Mouse (Mus musculus) myocyte (in vitro differentiated cells): ENCODE results near the gene Alkbh5.
"Not testable (repeated sequence)": the region's sequence is repeated elsewhere in the genome, so short reads cannot be mapped to it uniquely, and the experiment has no call there.

Experiments used
- CEBPB ChIP-seq: IDR thresholded peaks from 2 replicates; pipeline ENCODE4 v1.6.1; 2011; ENCODE audit warnings: mild to moderate bottlenecking, moderate library complexity; ENCODE audit not compliant: poor library complexity, insufficient read depth, severe bottlenecking
- E2F4 ChIP-seq: IDR thresholded peaks from one replicate; pipeline ENCODE4 v1.6.1; 2011; ENCODE audit warnings: mild to moderate bottlenecking, control low read depth, moderate library complexity; ENCODE audit not compliant: insufficient read depth
- MAX ChIP-seq: IDR thresholded peaks from one replicate; pipeline ENCODE4 v1.6.1; 2011; ENCODE audit warnings: low read depth, mild to moderate bottlenecking, control low read depth
- MYOD1 ChIP-seq, 3 experiments: IDR thresholded peaks; one replicate each; pipeline ENCODE4 v1.6.1; 2011; ENCODE audit warnings: control low read depth in 2 of 3, low read depth in 2 of 3, mild to moderate bottlenecking in 2 of 3, moderate library complexity in 1 of 3; ENCODE audit not compliant: insufficient read length in 2 of 3, control insufficient read depth in 1 of 3
- POLR2A ChIP-seq: IDR thresholded peaks from one replicate; pipeline ENCODE4 v1.6.1; 2011; ENCODE audit warnings: low read depth, mild to moderate bottlenecking, control low read depth, moderate library complexity; ENCODE audit not compliant: insufficient read length
- POLR2AphosphoS2 ChIP-seq: IDR thresholded peaks from one replicate; pipeline ENCODE4 v1.6.1; 2011; ENCODE audit warnings: low read depth, control low read depth; ENCODE audit not compliant: insufficient read length
- TCF12 ChIP-seq: IDR thresholded peaks from one replicate; pipeline ENCODE4 v1.6.1; 2011; ENCODE audit warnings: mild to moderate bottlenecking, control low read depth; ENCODE audit not compliant: poor library complexity, insufficient read depth, severe bottlenecking
- TCF3 ChIP-seq: IDR thresholded peaks from one replicate; pipeline ENCODE4 v1.6.1; 2011; ENCODE audit warnings: low read depth, control low read depth; ENCODE audit not compliant: insufficient read length
- USF1 ChIP-seq: IDR thresholded peaks from one replicate; pipeline ENCODE4 v1.6.1; 2011; ENCODE audit warnings: low read depth, mild to moderate bottlenecking, control low read depth, moderate library complexity

GRCm38 (mm10) chr11:60543211-60543610, 7.0 kb downstream of the Alkbh5 start:
- TF ChIP-seq POLR2AphosphoS2; MYOD1 (IDR thresholded peaks at IDR 0.05; ENCODE audit: control insufficient read depth in 1 of 3, insufficient read length in 2 of 3, low read depth in 2 of 3); E2F4; MAX; POLR2A; CEBPB; TCF12; TCF3; USF1: not testable (repeated sequence)
